Mouse (Mus musculus): ENCODE data around the gene Filip1. TPM values are rescaled to one million over a fixed set of nuclear protein-coding genes. Genes with fewer than 3 reads are reported as not detected.

The Filip1 gene
- total and polyA plus RNA-seq, 2 experiments from 2014 or later, result 3.1 to 3.6 TPM

- Histone ChIP-seq H3K27me3 (ENCODE audit: insufficient read depth, low read length) (no peaks in the 10 kb centered on the region), H3K27ac (ENCODE audit: low read depth, low read length) (no peak overlapping the region), H3K36me3 (ENCODE audit: insufficient read depth, low read length) (no peaks in the 10 kb centered on the region), H3K4me3 (ENCODE audit: low read depth, low read length) (no peak overlapping the region), H3K9me3 (ENCODE audit: low read length) (no peaks in the 10 kb centered on the region), H3K9ac (replicated peaks; ENCODE audit: low read length, poor library complexity, severe bottlenecking) (no peak overlapping the region), H3K4me2 (ENCODE audit: low read depth, low read length, poor library complexity, severe bottlenecking) (0 out of 2 replicates have a peak overlapping the region, but pooled peaks have one; percentile 48), H3K4me1 (ENCODE audit: insufficient read depth, low read length) (0 out of 2 replicates have a peak, but pooled peaks cover 6% of the 10 kb centered on the region)
- 82% methylated on average over 12 of the region's 12 CpGs for WGBS
- no peak for ATAC-seq (ENCODE audit: low FRiP score)
- TF ChIP-seq CTCF (IDR thresholded peaks at IDR 0.05), result no peak
- no peak for DNase-seq (ENCODE audit: low spot score)
Observed at GRCm38 (mm10) chr9:79978228-79979024, 34.2 kb downstream of the Filip1 start.

- TF ChIP-seq CTCF (IDR thresholded peaks at IDR 0.05), result no peak
- H3K4me3 ChIP-seq (ENCODE audit: low read depth, low read length), result peak overlapping the region; percentile 20
- no peak for ATAC-seq (ENCODE audit: low FRiP score)
- WGBS, result 10% methylated on average over 13 of the region's 13 CpGs
- no peaks in the 10 kb centered on the region for H3K27me3 ChIP-seq (ENCODE audit: insufficient read depth, low read length)
- H3K36me3 ChIP-seq (ENCODE audit: insufficient read depth, low read length), result no peaks in the 10 kb centered on the region
- 0 out of 2 replicates have a peak, but pooled peaks cover 6% of the 10 kb centered on the region for H3K4me1 ChIP-seq (ENCODE audit: insufficient read depth, low read length)
- H3K4me2 ChIP-seq (ENCODE audit: low read depth, low read length, poor library complexity, severe bottlenecking), result peak overlapping the region; percentile 48
- no peak overlapping the region for H3K27ac ChIP-seq (ENCODE audit: low read depth, low read length)
- no peak for DNase-seq (ENCODE audit: low spot score)
- no peaks in the 10 kb centered on the region for H3K9me3 ChIP-seq (ENCODE audit: low read length)
- no peak overlapping the region for H3K9ac ChIP-seq (replicated peaks; ENCODE audit: low read length, poor library complexity, severe bottlenecking)
Observed at GRCm38 (mm10) chr9:79977549-79977971, 35.1 kb downstream of the Filip1 start.

- Histone ChIP-seq H3K4me2 (ENCODE audit: low read depth, low read length, poor library complexity, severe bottlenecking) (no peak overlapping the region), H3K4me1 (ENCODE audit: insufficient read depth, low read length) (0 out of 2 replicates have a peak, but pooled peaks cover 6% of the 10 kb centered on the region), H3K9ac (replicated peaks; ENCODE audit: low read length, poor library complexity, severe bottlenecking) (no peak overlapping the region), H3K27ac (ENCODE audit: low read depth, low read length) (no peak overlapping the region), H3K27me3 (ENCODE audit: insufficient read depth, low read length) (no peaks in the 10 kb centered on the region), H3K9me3 (ENCODE audit: low read length) (no peaks in the 10 kb centered on the region), H3K36me3 (ENCODE audit: insufficient read depth, low read length) (no peaks in the 10 kb centered on the region), H3K4me3 (ENCODE audit: low read depth, low read length) (no peak overlapping the region)
- ATAC-seq (ENCODE audit: low FRiP score) (no peak), DNase-seq (ENCODE audit: low spot score) (no peak)
- WGBS, result 69% methylated on average over 8 of the region's 8 CpGs
- TF ChIP-seq CTCF (IDR thresholded peaks at IDR 0.05), result no peak
Observed at GRCm38 (mm10) chr9:79976789-79977188, 35.9 kb downstream of the Filip1 start.

GRCm38 (mm10) chr9:79975121-79975520 is 37.5 kb downstream of the Filip1 start:
- Histone ChIP-seq H3K36me3 (ENCODE audit: insufficient read depth, low read length) (no peaks in the 10 kb centered on the region), H3K4me2 (ENCODE audit: low read depth, low read length, poor library complexity, severe bottlenecking) (no peak overlapping the region), H3K9ac (replicated peaks; ENCODE audit: low read length, poor library complexity, severe bottlenecking) (no peak overlapping the region), H3K9me3 (ENCODE audit: low read length) (no peaks in the 10 kb centered on the region), H3K27ac (ENCODE audit: low read depth, low read length) (no peak overlapping the region), H3K27me3 (ENCODE audit: insufficient read depth, low read length) (no peaks in the 10 kb centered on the region), H3K4me1 (ENCODE audit: insufficient read depth, low read length) (0 out of 2 replicates have a peak, but pooled peaks cover 6% of the 10 kb centered on the region), H3K4me3 (ENCODE audit: low read depth, low read length) (no peak overlapping the region)
- DNase-seq (ENCODE audit: low spot score) (no peak), ATAC-seq (ENCODE audit: low FRiP score) (no peak)
- WGBS, result 74% methylated on average over 5 of the region's 5 CpGs
- TF ChIP-seq CTCF (IDR thresholded peaks at IDR 0.05), result no peak

- ATAC-seq (ENCODE audit: low FRiP score) (no peak), DNase-seq (ENCODE audit: low spot score) (no peak)
- Histone ChIP-seq H3K27ac (ENCODE audit: low read depth, low read length) (no peak overlapping the region), H3K4me2 (ENCODE audit: low read depth, low read length, poor library complexity, severe bottlenecking) (no peak overlapping the region), H3K27me3 (ENCODE audit: insufficient read depth, low read length) (no peaks in the 10 kb centered on the region), H3K9me3 (ENCODE audit: low read length) (no peaks in the 10 kb centered on the region), H3K36me3 (ENCODE audit: insufficient read depth, low read length) (no peaks in the 10 kb centered on the region), H3K4me1 (ENCODE audit: insufficient read depth, low read length) (0 out of 2 replicates have a peak, but pooled peaks cover 6% of the 10 kb centered on the region), H3K9ac (replicated peaks; ENCODE audit: low read length, poor library complexity, severe bottlenecking) (no peak overlapping the region), H3K4me3 (ENCODE audit: low read depth, low read length) (no peak overlapping the region)
- WGBS, result 89% methylated on average over 8 of the region's 8 CpGs
- no peak for TF ChIP-seq CTCF (IDR thresholded peaks at IDR 0.05)
Observed at GRCm38 (mm10) chr9:79973582-79973981, 39.1 kb downstream of the Filip1 start.

GRCm38 (mm10) chr9:79972705-79973104 is 39.9 kb downstream of the Filip1 start:
- H3K4me3 ChIP-seq (ENCODE audit: low read depth, low read length), result no peak overlapping the region
- H3K9ac ChIP-seq (replicated peaks; ENCODE audit: low read length, poor library complexity, severe bottlenecking), result no peak overlapping the region
- H3K9me3 ChIP-seq (ENCODE audit: low read length), result no peaks in the 10 kb centered on the region
- no peak for DNase-seq (ENCODE audit: low spot score)
- no peak for TF ChIP-seq CTCF (IDR thresholded peaks at IDR 0.05)
- H3K27me3 ChIP-seq (ENCODE audit: insufficient read depth, low read length), result no peaks in the 10 kb centered on the region
- 0 out of 2 replicates have a peak, but pooled peaks cover 4% of the 10 kb centered on the region for H3K4me1 ChIP-seq (ENCODE audit: insufficient read depth, low read length)
- H3K36me3 ChIP-seq (ENCODE audit: insufficient read depth, low read length), result no peaks in the 10 kb centered on the region
- H3K4me2 ChIP-seq (ENCODE audit: low read depth, low read length, poor library complexity, severe bottlenecking), result no peak overlapping the region
- WGBS, result 88% methylated on average over 6 of the region's 6 CpGs
- no peak overlapping the region for H3K27ac ChIP-seq (ENCODE audit: low read depth, low read length)
- no peak for ATAC-seq (ENCODE audit: low FRiP score)

Data from midbrain, postnatal 0 days (tissue).